Mouse (Mus musculus): ENCODE data around the gene Lipm. TPM values are rescaled to one million over a fixed set of nuclear protein-coding genes. Genes with fewer than 3 reads are reported as not detected.

The Lipm gene
- 0.37 TPM in 1 of 2 replicates, not detected in the other for total RNA-seq (2017)

DNA sequence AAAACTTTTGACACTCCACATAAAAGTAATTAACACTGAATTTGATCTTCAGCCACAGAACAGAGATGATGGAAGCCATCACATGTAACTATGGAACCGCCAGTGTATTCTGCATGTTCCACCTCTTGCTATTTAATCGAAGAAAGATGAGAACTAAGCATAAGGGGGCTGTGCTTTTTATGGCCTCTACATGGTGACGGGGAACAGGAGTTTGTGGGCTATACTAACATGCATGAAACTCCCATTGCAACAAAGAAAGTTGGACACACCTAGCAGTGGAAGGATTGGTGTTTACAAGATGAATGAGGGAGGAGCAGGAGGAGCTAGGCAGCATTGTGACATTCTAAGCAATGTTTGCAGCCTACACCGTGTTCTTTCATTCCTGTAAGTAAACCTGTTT is at the start of gene Lipm:
Lipm (plus strand) TSS at position 301 of the 400 bp plus-strand sequence.
- no peak for ATAC-seq (ENCODE audit: extremely low read depth, insufficient number of reproducible peaks, low FRiP score, poor library complexity, severe bottlenecking)

DNA sequence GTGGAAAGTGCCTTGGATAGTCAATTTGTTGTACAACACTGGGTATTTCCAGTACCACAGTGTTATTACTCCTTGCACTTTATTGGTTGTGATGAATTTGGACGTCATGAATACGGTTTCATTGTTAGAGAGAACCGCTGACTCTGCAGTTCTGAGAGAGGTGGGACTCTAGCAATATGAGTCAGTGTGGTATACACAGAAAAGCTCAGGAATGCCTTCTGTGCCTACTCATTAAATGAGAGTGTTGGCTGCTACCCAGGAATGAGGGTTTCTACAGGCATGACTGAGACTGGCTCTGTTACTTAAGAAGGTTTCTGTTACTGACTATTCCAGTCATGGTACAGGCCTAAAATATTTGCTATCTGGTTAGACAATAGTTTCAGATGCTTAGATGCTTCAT is 49.2 kb upstream of the Lipm start:
- no peak for ATAC-seq (ENCODE audit: extremely low read depth, insufficient number of reproducible peaks, low FRiP score, poor library complexity, severe bottlenecking)

DNA sequence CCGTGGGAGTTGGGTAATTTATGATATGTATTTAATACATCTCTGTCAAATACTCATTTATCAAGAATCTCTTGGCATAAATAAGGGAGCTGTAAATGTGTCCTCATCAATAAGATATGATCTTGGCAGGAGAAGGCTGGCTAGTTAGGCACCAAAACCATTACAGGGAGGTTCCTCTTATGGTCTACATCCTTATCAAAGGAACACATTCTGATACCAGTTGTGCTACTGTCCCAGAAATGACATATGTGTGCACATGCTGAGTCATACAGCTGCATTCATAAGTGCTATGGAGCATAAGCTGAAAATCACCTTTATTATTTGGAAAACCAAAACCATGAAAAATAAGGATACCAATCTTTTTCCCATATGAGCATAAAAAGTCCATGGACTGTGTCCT is 37.2 kb upstream of the Lipm start:
- no peak for ATAC-seq (ENCODE audit: extremely low read depth, insufficient number of reproducible peaks, low FRiP score, poor library complexity, severe bottlenecking)

DNA sequence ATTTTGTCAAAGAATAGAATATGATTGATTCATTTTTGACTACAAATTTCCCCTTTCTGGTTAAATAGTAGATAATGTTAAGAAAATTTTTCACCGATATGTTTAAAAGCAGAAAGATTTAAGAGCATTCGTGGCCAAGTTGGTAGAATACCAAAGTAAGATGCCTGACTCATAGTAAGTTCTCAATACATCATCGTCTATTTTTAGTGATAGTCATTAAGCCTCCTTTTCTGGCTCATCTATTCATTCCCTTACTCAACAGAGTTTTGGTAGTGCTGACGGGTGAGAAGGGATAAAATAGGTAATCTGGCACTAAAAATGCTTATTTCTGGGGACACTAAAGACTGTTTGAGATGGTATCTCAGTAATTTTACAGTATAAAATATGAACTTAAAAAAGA is 36.7 kb upstream of the Lipm start:
- no peak for ATAC-seq (ENCODE audit: extremely low read depth, insufficient number of reproducible peaks, low FRiP score, poor library complexity, severe bottlenecking)

DNA sequence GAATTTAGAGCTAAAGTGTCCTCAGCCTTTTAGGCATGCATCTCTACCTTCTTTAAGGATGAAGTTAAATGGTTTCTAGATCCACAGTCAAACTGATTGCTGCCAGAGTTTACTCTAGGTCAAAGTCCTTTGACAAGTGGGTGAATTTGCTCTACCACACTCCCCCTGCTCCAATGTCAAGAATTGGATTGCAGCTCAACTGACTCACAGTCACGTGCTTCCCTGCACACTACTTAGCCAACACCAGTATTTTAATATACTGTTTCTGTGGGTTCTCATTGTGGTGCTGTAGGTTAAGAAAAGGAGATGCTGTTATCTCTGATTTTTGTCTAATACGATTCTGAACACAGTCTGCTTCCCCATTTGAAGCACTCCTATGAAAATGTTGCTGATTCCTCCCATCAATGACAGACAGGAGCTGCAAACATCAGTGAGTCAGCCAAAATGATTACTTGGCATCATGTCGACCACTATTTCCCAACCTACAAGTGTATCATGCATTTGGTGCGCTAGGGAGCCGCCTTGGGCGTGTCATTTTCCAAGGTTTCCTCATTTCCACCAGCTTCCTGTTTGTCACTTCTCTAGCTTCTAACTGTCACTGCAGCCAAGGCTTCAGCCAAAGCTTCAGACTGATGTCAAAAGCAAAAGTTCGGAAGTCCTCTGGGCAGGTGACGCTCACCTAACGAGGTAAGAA is 33.8 kb upstream of the Lipm start, which contains the start of gene Lipn:
Lipn (plus strand) TSS at position 580 of the 694 bp plus-strand sequence.
- no peak for ATAC-seq (ENCODE audit: extremely low read depth, insufficient number of reproducible peaks, low FRiP score, poor library complexity, severe bottlenecking)

DNA sequence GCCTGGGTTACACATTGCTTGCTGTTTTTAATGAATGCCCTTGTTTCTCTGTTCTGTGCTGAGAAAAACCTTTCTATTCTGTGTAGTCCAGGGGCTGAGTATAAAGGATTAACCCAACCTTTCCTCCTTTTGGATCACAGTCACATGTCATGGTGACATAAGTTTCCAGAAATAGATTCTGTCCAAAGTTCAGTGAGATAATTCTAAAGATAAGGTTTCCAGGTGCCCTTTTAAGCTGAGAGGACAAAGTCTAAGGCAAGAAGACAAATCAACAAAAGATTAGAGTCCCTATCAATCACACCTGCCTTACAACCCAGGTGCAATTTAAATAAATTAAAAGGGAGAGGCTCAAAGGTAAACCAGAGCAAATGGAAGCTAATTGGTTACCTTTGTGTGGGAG is 26.5 kb upstream of the Lipm start:
- ATAC-seq (ENCODE audit: extremely low read depth, insufficient number of reproducible peaks, low FRiP score, poor library complexity, severe bottlenecking) = no peak

DNA sequence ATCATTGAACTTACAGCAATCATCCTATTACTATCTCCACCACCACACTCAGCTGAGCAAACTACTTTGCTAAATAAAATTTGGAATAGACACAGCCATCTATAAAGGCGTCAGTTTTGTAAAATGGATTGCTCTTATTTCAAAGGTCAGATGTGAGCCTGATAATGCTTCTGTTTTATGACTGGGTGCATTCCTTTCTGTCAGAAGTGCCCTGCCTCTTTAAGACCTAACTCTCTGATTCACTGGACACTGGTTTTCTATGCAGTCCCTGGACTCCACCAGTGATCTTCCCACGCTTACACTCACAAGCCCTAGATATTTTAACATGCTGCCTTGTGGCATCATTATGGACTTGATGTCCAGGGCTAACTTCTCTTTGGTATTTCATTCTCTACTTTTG is 22.6 kb upstream of the Lipm start:
- ATAC-seq (ENCODE audit: extremely low read depth, insufficient number of reproducible peaks, low FRiP score, poor library complexity, severe bottlenecking) = no peak

DNA sequence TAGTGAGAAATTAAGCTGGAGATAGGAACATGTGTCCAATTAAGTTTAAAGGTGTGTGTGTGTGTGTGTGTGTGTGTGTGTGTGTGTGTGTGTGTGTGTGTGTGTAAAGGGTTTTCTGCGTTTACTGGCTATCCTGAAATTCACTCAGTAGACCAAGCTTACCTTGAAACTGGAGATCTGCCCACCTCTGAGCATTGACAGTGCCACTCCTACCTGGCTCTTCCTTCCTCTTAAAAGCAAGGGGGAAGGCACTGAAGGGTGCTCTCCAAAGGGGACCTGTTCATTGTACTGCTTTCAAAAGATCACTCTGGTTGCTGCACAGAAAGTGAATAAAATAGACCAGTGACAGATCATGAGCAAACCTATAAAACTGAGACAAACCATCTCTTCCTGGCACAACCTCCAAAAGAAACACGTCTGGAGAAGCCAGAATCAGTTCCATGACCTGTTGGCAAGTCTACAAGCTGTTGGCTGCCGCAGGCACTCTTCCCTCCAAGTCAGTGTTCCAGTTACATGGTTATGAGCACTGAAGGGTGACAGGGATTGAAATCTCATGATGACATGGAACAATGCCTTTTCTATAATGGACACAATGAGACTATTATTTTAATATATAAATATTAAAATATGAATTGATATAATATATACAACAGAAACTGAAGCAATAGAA is 11.6 kb upstream of the Lipm start:
- ATAC-seq (ENCODE audit: extremely low read depth, insufficient number of reproducible peaks, low FRiP score, poor library complexity, severe bottlenecking) = no peak

DNA sequence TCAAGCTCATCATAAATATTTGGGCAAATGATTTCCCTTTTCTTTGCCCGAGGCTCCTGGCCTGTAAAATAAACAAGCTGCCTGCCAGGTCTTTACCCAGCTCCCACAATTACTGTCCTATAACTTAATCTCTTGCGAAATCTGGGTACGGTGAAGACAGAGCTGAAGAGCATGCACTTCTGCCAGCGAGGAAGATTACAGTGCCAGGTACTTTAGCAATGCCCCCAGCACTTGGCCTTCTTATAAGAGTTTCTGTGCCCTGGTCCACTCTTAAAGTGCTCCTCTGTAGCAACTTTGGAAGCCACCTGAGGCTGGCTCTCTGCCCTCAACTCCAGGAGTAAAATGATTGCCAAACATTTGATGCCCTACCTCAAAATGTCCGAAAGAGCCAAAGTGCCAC is 5.4 kb upstream of the Lipm start:
- no peak for ATAC-seq (ENCODE audit: extremely low read depth, insufficient number of reproducible peaks, low FRiP score, poor library complexity, severe bottlenecking)

DNA sequence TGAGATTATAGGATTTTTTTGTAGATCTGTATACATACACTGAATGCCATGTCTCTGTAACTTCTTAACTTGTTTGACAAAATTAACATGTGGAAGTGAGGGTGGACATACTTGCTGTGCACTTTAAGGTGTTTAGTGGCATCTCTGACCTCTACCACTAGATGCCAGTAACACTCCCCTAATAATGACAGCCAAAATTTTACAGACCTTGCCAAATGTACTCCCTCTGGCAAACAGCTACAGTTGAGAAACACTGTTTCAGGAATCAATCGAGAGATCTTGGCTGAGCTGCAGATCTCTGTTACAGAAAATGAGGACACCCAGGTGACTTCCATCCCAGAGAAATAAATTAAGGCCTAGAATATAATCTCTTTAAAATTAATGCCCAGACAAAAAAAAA is 4.5 kb upstream of the Lipm start:
- no peak for ATAC-seq (ENCODE audit: extremely low read depth, insufficient number of reproducible peaks, low FRiP score, poor library complexity, severe bottlenecking)

DNA sequence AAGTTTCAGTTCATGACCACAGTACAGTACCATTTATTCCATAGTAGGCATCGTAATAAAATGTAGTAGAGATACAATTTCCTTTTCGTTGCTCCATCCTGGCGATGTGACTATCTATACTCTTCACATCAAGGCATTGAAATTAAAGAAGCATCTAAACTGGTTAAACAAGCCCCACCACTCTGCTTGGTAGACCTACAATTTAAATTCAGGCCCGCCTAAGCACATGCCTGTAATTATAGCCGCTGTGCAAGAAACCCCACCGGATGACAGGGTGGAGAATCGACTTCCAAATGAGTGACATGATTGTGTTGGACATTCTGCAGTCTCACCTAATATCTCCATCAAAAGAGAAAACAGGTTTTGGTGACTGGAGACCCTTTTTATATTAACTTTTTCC is 1.2 kb downstream of the Lipm start:
- no peak for ATAC-seq (ENCODE audit: extremely low read depth, insufficient number of reproducible peaks, low FRiP score, poor library complexity, severe bottlenecking)

DNA sequence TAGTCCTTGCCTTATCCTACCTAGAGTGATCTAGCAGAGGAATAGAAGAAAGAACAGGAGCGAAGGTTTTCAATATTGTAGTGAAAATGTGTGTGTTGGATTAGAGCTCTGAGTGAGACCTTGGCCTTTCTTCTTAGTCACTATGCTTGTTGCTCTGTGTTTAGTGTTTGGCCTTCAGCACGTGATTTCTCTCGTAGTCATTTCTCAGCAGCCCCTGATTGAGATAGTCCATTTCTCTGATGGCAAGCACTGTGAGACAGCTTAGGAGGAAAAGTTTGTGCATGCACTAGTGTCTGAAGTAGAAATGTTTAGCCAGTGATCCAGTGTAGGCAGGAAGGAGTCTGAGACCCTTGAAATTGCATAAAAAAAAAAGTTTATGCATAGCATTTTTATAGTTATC is 4.1 kb downstream of the Lipm start:
- no peak for ATAC-seq (ENCODE audit: extremely low read depth, insufficient number of reproducible peaks, low FRiP score, poor library complexity, severe bottlenecking)

DNA sequence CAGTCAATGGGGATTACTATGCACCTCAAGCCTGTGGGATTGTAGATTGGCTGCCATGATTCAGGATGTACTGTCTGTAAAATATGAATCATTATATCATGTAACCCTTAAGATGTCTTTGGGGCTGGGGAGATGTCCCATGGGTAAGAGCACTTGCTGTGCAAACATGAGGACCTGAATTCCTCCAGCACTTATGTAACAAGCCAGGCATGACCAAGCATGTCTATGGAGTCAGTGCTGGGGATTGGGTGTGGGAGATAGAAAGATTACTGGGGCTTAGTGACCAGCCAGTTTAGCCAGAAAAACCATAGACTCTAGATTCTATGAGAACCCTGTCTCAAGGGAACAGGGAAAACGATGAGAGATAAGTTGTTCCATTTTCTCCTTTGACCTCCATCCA is 18.4 kb downstream of the Lipm start:
- no peak for ATAC-seq (ENCODE audit: extremely low read depth, insufficient number of reproducible peaks, low FRiP score, poor library complexity, severe bottlenecking)

DNA sequence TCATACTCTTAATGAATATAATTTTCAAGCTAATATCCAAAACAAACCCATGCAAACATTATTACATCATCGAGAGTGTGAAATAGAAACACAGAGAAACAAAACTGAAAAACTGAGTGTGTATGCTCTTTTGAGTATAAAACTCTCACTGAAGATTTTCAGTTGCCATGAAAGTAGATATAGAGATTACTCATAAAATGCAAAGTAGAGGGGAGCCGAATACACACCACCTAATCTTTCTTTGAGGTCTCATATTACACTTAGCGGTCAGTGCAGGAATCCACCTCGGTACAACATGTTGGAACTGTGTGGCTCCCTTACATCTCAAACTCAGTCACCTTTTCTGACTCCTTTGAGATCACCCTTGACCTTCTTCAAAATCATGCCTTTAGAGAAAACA is 18.9 kb downstream of the Lipm start:
- ATAC-seq (ENCODE audit: extremely low read depth, insufficient number of reproducible peaks, low FRiP score, poor library complexity, severe bottlenecking) = no peak

DNA sequence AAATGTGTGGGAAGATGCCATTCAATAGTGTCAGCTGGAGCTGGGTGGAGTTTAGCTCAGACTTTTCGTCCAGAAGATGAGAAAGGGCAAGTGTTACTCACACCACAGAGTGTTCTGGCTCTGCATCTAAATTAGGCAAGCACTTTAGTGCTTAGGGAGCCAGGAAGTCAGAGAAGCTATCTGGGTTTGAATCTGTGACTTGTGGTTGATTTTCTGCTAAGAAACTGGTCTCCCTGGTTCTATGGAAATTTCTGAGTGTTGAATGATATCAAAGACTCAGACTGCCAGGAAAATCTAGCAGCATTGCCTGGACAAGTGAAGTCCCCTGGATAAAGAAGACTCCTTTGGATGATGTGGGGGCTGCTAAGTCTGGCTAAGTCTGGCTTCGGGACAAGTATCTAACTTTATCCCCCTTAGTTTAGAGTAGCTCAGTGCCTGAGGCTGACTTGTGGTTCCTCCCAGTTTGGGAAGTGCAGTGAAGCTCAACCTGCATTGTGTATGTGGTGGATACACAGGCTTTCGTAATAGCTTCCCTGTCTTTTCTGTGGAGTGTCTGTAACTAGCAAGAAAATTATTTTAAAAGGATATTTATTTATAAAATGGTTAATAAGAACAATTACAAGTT is 19.5 kb downstream of the Lipm start:
- no peak for ATAC-seq (ENCODE audit: extremely low read depth, insufficient number of reproducible peaks, low FRiP score, poor library complexity, severe bottlenecking)

DNA sequence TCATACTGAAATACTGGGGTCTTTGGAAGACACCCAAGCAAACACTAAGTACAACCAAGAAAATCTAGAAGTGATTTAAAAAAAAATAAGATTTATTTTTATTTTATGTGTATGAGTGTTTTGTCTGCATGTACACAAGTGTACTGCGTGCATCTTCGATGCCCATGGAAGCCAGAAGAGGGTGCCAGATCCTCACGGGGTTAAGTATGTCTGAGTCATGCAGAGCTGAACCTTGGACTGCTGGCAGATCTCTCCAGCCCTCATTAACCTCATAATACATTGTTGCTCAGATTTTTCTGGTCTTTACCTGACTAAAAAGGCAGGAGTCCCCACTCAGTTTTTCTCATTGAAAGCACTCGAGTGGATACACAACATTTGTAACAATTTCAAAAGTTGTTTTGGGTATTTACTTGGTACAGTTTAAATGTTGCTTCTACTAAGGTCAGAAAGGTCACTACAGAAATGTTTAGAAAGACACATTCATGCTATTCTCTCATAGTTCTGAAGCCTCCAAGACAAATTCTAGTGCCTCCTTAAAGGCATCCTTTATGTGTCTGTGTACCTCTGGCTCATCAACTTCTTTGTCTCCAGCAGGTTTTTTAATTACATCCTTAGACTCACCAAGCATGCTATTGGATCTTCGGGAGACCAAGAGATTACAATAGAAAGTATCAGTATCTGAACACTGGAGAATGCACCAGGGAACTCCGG is 38.1 kb downstream of the Lipm start:
- ATAC-seq (ENCODE audit: extremely low read depth, insufficient number of reproducible peaks, low FRiP score, poor library complexity, severe bottlenecking) = no peak

DNA sequence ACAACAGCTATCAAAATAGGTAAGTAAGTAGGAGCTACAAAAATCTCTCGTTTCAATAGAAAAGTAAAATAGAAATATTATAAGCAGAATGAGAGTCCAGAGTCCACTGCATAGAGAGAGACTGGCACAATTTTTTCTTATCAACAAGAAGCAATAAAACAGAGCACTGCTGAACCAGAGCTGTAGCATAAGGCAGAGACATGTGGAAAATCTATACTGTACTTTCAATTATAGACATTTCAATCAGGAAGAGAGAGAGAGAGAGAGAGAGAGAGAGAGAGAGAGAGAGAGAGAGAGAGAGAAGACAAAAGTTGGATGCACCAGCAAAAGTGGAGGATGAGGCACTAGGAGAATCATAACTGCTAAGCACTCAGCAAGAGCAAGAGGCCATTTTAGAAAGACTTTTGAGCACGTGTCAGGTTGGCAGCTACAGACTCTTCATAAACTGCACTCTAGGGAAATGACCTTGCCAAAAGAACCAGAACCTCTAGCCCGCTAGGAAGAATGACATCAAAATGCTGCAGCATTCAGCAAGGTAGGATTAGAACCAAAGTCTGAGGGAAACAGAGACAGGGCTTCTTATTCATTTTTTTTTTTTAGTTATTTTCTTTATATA is 38.8 kb downstream of the Lipm start:
- no peak for ATAC-seq (ENCODE audit: extremely low read depth, insufficient number of reproducible peaks, low FRiP score, poor library complexity, severe bottlenecking)

DNA sequence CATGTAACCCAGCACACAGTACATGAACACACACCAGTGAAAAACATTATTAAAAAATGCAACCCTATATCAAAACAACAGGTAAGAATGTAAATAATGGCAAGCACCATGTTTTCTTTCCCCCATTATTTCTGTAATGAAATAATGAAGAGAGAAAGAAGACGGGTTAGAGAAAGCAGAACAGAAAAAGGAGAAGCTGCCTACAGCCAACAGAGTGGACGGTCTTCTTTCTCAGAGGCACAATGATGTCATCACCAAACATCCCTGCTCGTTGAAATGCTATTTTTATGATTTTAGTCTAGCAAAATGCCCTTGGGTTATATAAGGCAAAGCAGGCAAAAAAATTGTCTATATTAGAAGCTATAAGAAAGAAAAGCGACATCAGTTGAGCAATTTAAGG is 47.7 kb downstream of the Lipm start:
- ATAC-seq (ENCODE audit: extremely low read depth, insufficient number of reproducible peaks, low FRiP score, poor library complexity, severe bottlenecking) = 0 out of 2 replicates have a peak, but pooled peaks have one; percentile 46

DNA sequence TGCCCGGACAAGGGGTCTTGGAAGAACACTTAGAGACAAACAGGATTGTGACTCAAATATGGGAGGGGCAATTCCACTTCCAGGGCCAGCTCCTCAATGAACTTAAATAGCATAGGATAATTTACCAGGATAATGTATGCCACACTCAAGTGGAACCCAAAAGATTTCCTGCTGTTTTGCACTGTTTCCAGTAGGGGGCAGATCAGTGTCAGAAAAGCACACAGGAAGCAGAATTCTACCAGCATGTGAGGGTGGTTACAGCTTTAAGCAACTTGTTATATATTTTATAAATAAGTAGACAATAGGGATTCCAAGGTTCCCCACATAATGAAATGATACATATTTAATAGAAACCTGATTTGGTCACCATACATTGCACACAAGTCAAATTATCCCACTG is 51.2 kb downstream of the Lipm start:
- ATAC-seq (ENCODE audit: extremely low read depth, insufficient number of reproducible peaks, low FRiP score, poor library complexity, severe bottlenecking) = peak; percentile 85; the same call in 1 of the 2 replicates

Measured in neutrophil, adult 5-6 weeks (primary cell).